Mouse (Mus musculus) neural tube, embryonic 14.5 days (tissue): ENCODE results near the gene S100a10. TPM values are rescaled to one million over a fixed set of nuclear protein-coding genes. Genes with fewer than 3 reads are reported as not detected.

Source experiments
- ATAC-seq: fragments of 200-750 bp; cut with Nextera tagmentation; 2 replicates; pipeline ENCODE4 v1.8.0; 2017; ENCODE audit warnings: low read depth, mild to moderate bottlenecking, moderate TSS enrichment, moderate library complexity
- H3K27ac ChIP-seq: fragments of 300-500 bp; sonication (generic); 2 replicates; pipeline ENCODE4 v1.5.1; 2014; ENCODE audit warnings: low read depth, mild to moderate bottlenecking, control low read depth, low read length, moderate library complexity, mixed read lengths
- H3K27me3 ChIP-seq: fragments of 300-500 bp; sonication (generic); 2 replicates; pipeline ENCODE4 v1.6.1; 2014; ENCODE audit warnings: low read length; ENCODE audit not compliant: control insufficient read depth, insufficient read depth
- H3K36me3 ChIP-seq: fragments of 300-500 bp; sonication (generic); 2 replicates; pipeline ENCODE4 v1.6.1; 2014; ENCODE audit warnings: low read length, mixed read lengths; ENCODE audit not compliant: control insufficient read depth, insufficient read depth
- H3K4me1 ChIP-seq: fragments of 300-500 bp; sonication (generic); 2 replicates; pipeline ENCODE4 v1.6.1; 2014; ENCODE audit warnings: low read length; ENCODE audit not compliant: control insufficient read depth, insufficient read depth
- H3K4me2 ChIP-seq: fragments of 300-500 bp; sonication (generic); 2 replicates; pipeline ENCODE4 v1.6.1; 2014; ENCODE audit warnings: mild to moderate bottlenecking, low read depth, low read length, control low read depth
- H3K4me3 ChIP-seq: fragments of 300-500 bp; sonication (generic); 2 replicates; pipeline ENCODE4 v1.5.1; 2014; ENCODE audit warnings: low read depth, low read length, control low read depth, mixed read lengths
- H3K9ac ChIP-seq: fragments of 300-500 bp; sonication (generic); replicated peaks from 2 replicates; pipeline ENCODE4 v1.6.1; 2014; ENCODE audit warnings: low read depth, mild to moderate bottlenecking, control low read depth, low read length, mixed read lengths
- H3K9me3 ChIP-seq: fragments of 300-500 bp; sonication (generic); 2 replicates; pipeline ENCODE4 v1.6.1; 2016; ENCODE audit warnings: low read length; ENCODE audit not compliant: control insufficient read depth
- WGBS: fragments of 180-500 bp; shearing (Covaris S2); extraction: QIAGEN DNeasy Blood & Tissue Kit; methylation state at CpG from one replicate; pipeline ENCODE4 v1.1.7; 2014; 5-methylcytosine and 5-hydroxymethylcytosine counted together
- polyA plus RNA-seq: library from polyadenylated mRNA; unstranded; fragments of >200 nt; fragmentation: Nextera tagmentation; extraction: Ambion mirVana; gene quantifications from 2 replicates; pipeline ENCODE4 v1.2.1, GENCODE M21; 2014

S100a10 gene
- polyA plus RNA-seq, 1 experiment from 2014 or later = 176 TPM

GRCm38 (mm10) chr3:93583056-93583455 is 28.2 kb downstream of the S100a10 start:
- H3K9ac ChIP-seq = no peak overlapping the region
- H3K4me2 ChIP-seq = no peak overlapping the region
- no peak overlapping the region for H3K27ac ChIP-seq
- no peaks in the 10 kb centered on the region for H3K36me3 ChIP-seq
- H3K4me1 ChIP-seq = no peaks in the 10 kb centered on the region
- 78% methylated on average over 2 of the region's 2 CpGs for WGBS
- no peak overlapping the region for H3K4me3 ChIP-seq
- no peaks in the 10 kb centered on the region for H3K27me3 ChIP-seq
- no peaks in the 10 kb centered on the region for H3K9me3 ChIP-seq
- ATAC-seq = no peak

GRCm38 (mm10) chr3:93589629-93590028 is 34.7 kb downstream of the S100a10 start:
- ATAC-seq = no peak
- Histone ChIP-seq H3K4me1 (no peaks in the 10 kb centered on the region), H3K4me3 (no peak overlapping the region), H3K9ac (no peak overlapping the region), H3K36me3 (no peaks in the 10 kb centered on the region), H3K4me2 (no peak overlapping the region), H3K9me3 (no peaks in the 10 kb centered on the region), H3K27me3 (no peaks in the 10 kb centered on the region; the same call in 1 of the 2 replicates), H3K27ac (no peak overlapping the region)
- WGBS = 96% methylated on average over 5 of the region's 5 CpGs

DNA sequence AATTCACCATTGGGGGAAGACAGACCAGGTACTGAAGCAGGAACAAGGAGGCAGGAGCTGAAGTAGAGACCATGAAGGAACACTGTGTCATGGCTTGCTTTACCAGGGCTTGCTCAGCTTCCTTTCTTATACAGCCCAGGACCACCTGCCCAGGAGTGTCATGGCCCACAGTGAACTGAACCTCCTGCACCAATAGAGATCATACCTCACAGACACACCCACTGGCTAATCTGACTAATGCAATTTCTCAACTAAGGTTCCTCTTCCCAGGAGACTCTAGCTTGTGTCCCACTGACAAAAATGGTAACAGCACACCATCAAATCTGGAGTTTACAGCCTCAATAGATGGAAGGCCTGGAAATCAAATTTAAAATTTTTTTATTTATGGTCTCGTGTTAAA is 35.4 kb downstream of the S100a10 start:
- peaks cover 3% of the 10 kb centered on the region; the same call in 1 of the 2 replicates for H3K27me3 ChIP-seq
- no peak overlapping the region for H3K9ac ChIP-seq
- H3K4me1 ChIP-seq = no peaks in the 10 kb centered on the region
- no peaks in the 10 kb centered on the region for H3K36me3 ChIP-seq
- no peak overlapping the region for H3K27ac ChIP-seq
- WGBS = 71% methylated on average over 1 of the region's 1 CpGs
- no peak for ATAC-seq
- H3K4me2 ChIP-seq = no peak overlapping the region
- no peaks in the 10 kb centered on the region for H3K9me3 ChIP-seq
- H3K4me3 ChIP-seq = no peak overlapping the region

DNA sequence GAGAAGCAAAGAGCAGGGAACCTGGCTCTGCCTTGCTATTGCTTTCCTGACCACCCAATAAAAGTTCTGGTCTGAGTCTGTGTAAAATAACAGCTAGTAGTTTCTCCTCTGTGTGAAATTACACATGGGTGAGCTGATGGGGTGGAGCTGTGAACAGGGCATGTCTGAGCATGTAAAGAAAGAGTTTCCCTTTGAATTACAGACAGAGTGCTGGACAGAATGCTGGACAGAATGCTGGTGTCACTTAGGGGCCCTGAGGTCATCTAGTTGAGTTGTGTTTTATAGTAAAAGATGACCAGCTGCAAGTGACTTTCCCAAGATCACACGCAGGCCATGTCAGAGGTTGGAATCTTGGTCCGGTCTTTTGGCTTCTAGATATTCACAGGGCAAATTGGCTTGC is 37.2 kb downstream of the S100a10 start:
- WGBS = 96% methylated on average over 2 of the region's 2 CpGs
- ATAC-seq = no peak
- Histone ChIP-seq H3K27me3 (peaks cover 6% of the 10 kb centered on the region; the same call in 1 of the 2 replicates), H3K9ac (no peak overlapping the region), H3K4me3 (no peak overlapping the region), H3K27ac (no peak overlapping the region), H3K36me3 (no peaks in the 10 kb centered on the region), H3K9me3 (no peaks in the 10 kb centered on the region), H3K4me1 (no peaks in the 10 kb centered on the region), H3K4me2 (no peak overlapping the region)

GRCm38 (mm10) chr3:93592976-93593375 is 38.1 kb downstream of the S100a10 start:
- Histone ChIP-seq H3K36me3 (no peaks in the 10 kb centered on the region), H3K27me3 (peaks cover 6% of the 10 kb centered on the region; the same call in 1 of the 2 replicates), H3K9me3 (no peaks in the 10 kb centered on the region), H3K4me3 (no peak overlapping the region), H3K9ac (no peak overlapping the region), H3K27ac (no peak overlapping the region), H3K4me1 (no peaks in the 10 kb centered on the region), H3K4me2 (no peak overlapping the region)
- WGBS = 87% methylated on average over 4 of the region's 4 CpGs
- no peak for ATAC-seq

- WGBS = 72% methylated on average over 1 of the region's 1 CpGs
- H3K4me3 ChIP-seq = no peak overlapping the region
- no peaks in the 10 kb centered on the region for H3K4me1 ChIP-seq
- H3K36me3 ChIP-seq = no peaks in the 10 kb centered on the region
- H3K27me3 ChIP-seq = peaks cover 6% of the 10 kb centered on the region; the same call in 1 of the 2 replicates
- H3K4me2 ChIP-seq = no peak overlapping the region
- no peak overlapping the region for H3K27ac ChIP-seq
- no peak for ATAC-seq
- no peak overlapping the region for H3K9ac ChIP-seq
- H3K9me3 ChIP-seq = no peaks in the 10 kb centered on the region
Observed at GRCm38 (mm10) chr3:93593512-93593911, 38.6 kb downstream of the S100a10 start.

GRCm38 (mm10) chr3:93596632-93597031 is 41.8 kb downstream of the S100a10 start:
- H3K9ac ChIP-seq = no peak overlapping the region
- H3K27me3 ChIP-seq = peaks cover 9% of the 10 kb centered on the region; the same call in 1 of the 2 replicates
- no peaks in the 10 kb centered on the region for H3K36me3 ChIP-seq
- H3K4me1 ChIP-seq = no peaks in the 10 kb centered on the region
- no peak for ATAC-seq
- no peak overlapping the region for H3K4me3 ChIP-seq
- WGBS = 83% methylated on average over 1 of the region's 1 CpGs
- H3K27ac ChIP-seq = no peak overlapping the region
- H3K9me3 ChIP-seq = no peaks in the 10 kb centered on the region
- H3K4me2 ChIP-seq = no peak overlapping the region

GRCm38 (mm10) chr3:93597221-93597913 is 42.5 kb downstream of the S100a10 start:
- peak; percentile 98 for ATAC-seq
- H3K27ac ChIP-seq = no peak overlapping the region
- H3K36me3 ChIP-seq = no peaks in the 10 kb centered on the region
- peaks cover 9% of the 10 kb centered on the region; the same call in 1 of the 2 replicates for H3K27me3 ChIP-seq
- no peak overlapping the region for H3K9ac ChIP-seq
- WGBS = 21% methylated on average over 5 of the region's 5 CpGs
- H3K4me2 ChIP-seq = no peak overlapping the region
- H3K4me1 ChIP-seq = no peaks in the 10 kb centered on the region
- H3K9me3 ChIP-seq = no peaks in the 10 kb centered on the region
- H3K4me3 ChIP-seq = no peak overlapping the region

DNA sequence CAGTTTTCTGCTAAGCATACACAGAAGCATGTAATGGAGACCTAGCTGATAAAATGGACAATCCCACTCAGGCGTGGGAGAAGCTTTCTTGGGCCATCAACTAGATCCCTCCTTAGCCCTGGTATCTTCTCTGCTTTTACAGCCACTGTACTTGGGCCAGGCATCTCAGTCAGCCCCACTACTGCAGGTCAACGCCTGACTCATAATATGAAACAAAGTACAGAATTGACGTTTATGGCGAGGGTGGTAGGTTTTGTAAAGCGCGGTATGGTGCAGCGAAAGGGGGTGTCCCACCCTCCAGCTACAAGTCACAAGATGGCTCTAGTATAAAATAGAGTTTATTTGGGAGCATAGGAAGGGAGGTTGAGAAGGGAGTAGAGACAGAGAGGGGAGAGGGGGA is 43.1 kb downstream of the S100a10 start:
- H3K27me3 ChIP-seq = peaks cover 9% of the 10 kb centered on the region; the same call in 1 of the 2 replicates
- no peak for ATAC-seq
- no peaks in the 10 kb centered on the region for H3K4me1 ChIP-seq
- no peaks in the 10 kb centered on the region for H3K9me3 ChIP-seq
- H3K9ac ChIP-seq = no peak overlapping the region
- no peak overlapping the region for H3K4me3 ChIP-seq
- H3K27ac ChIP-seq = no peak overlapping the region
- H3K36me3 ChIP-seq = no peaks in the 10 kb centered on the region
- 87% methylated on average over 7 of the region's 7 CpGs for WGBS
- H3K4me2 ChIP-seq = no peak overlapping the region
